Mouse (Mus musculus) midbrain, postnatal 0 days (tissue): Measurements from ENCODE around the gene Rassf1. TPM values are rescaled to one million over a fixed set of nuclear protein-coding genes. Genes with fewer than 3 reads are reported as not detected.
"Not testable (repeated sequence)": the region's sequence is repeated elsewhere in the genome, so short reads cannot be mapped to it uniquely, and the experiment has no call there.

Experiments
- ATAC-seq: fragments of 200-750 bp; cut with Nextera tagmentation; 2 replicates; pipeline ENCODE4 v1.8.0; 2017; ENCODE audit warnings: moderate number of reproducible peaks, mild to moderate bottlenecking, moderate TSS enrichment, moderate library complexity; ENCODE audit not compliant: low FRiP score
- DNase-seq: peaks from one replicate; pipeline ENCODE4 v3.0.0-alpha.2; 2015; ENCODE audit warnings: low spot score
- H3K27ac ChIP-seq: fragments of 300-500 bp; sonication (generic); 2 replicates; pipeline ENCODE4 v1.5.1; 2014; ENCODE audit warnings: low read depth, mild to moderate bottlenecking, low read length, mixed read lengths
- H3K27me3 ChIP-seq: fragments of 300-500 bp; sonication (generic); 2 replicates; pipeline ENCODE4 v1.6.1; 2014; ENCODE audit warnings: low read length, control low read depth, mixed read lengths; ENCODE audit not compliant: insufficient read depth
- H3K36me3 ChIP-seq: fragments of 300-500 bp; sonication (generic); 2 replicates; pipeline ENCODE4 v1.6.1; 2014; ENCODE audit warnings: low read length, control low read depth, mixed read lengths; ENCODE audit not compliant: insufficient read depth
- H3K4me1 ChIP-seq: fragments of 300-500 bp; sonication (generic); 2 replicates; pipeline ENCODE4 v1.6.1; 2014; ENCODE audit warnings: mild to moderate bottlenecking, control low read depth, antibody characterized with exemption, low read length, mixed read lengths; ENCODE audit not compliant: insufficient read depth
- H3K4me2 ChIP-seq: fragments of 300-500 bp; sonication (generic); 2 replicates; pipeline ENCODE4 v1.6.1; 2014; ENCODE audit warnings: low read depth, mild to moderate bottlenecking, low read length, mixed read lengths; ENCODE audit not compliant: poor library complexity, severe bottlenecking
- H3K4me3 ChIP-seq: fragments of 300-500 bp; sonication (generic); 2 replicates; pipeline ENCODE4 v1.5.1; 2014; ENCODE audit warnings: low read depth, mild to moderate bottlenecking, low read length, moderate library complexity
- H3K9ac ChIP-seq: fragments of 300-500 bp; sonication (generic); replicated peaks from 2 replicates; pipeline ENCODE4 v1.6.1; 2014; ENCODE audit warnings: mild to moderate bottlenecking, low read length, moderate library complexity, mixed read lengths; ENCODE audit not compliant: poor library complexity, severe bottlenecking
- H3K9me3 ChIP-seq: fragments of 300-500 bp; sonication (generic); 2 replicates; pipeline ENCODE4 v1.6.1; 2016; ENCODE audit warnings: low read length, control low read depth
- CTCF ChIP-seq: IDR thresholded peaks from 2 replicates; pipeline ENCODE4 v1.5.1; 2016; ENCODE audit warnings: antibody characterized with exemption, mild to moderate bottlenecking
- WGBS: fragments of 180-500 bp; shearing (Covaris S2); extraction: QIAGEN DNeasy Blood & Tissue Kit; methylation state at CpG from one replicate; pipeline ENCODE4 v1.1.7; 2014; 5-methylcytosine and 5-hydroxymethylcytosine counted together
- polyA plus RNA-seq: library from polyadenylated mRNA; unstranded; fragments of >200 nt; fragmentation: Nextera tagmentation; extraction: Ambion mirVana; gene quantifications from 2 replicates; pipeline ENCODE4 v1.2.1, GENCODE M21; 2015
- total RNA-seq: library from RNA; depleted of rRNA; stranded (reverse); fragments of >200 nt; gene quantifications from 2 replicates; pipeline ENCODE4 v1.2.3, GENCODE M21; 2014

The Rassf1 gene
- total and polyA plus RNA-seq, 2 experiments from 2014 or later: 21.1 to 33.4 TPM

DNA sequence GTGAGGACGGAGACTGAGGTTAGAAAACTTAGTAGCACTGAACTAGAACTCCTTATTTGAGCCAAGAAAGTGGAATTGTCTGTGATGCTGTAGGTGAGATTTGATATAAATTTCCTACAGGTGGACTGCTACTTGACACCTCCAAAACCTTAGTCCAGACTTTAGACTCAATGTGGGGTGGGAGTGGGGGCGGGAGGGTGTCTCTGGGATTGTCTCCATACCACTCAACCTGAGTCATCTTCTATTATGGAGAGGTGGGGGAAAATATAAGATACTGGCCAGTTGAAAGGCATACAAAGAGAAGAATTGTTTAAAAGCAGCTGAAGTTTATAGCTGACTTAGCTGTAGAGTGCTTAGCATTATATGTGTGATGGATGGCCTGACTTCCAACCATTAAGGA lies 4.3 kb downstream of the Rassf1 start:
- Histone ChIP-seq H3K27me3 (peaks cover 19% of the 10 kb centered on the region), H3K27ac (no peak overlapping the region), H3K4me1 (no peaks in the 10 kb centered on the region; the same call in 1 of the 2 replicates), H3K9ac (peak overlapping the region; percentile 74; the same call in 1 of the 2 replicates), H3K4me3 (peak overlapping the region; percentile 74; the same call in 1 of the 2 replicates), H3K9me3 (no peaks in the 10 kb centered on the region), H3K4me2 (peak overlapping the region; percentile 81), H3K36me3 (peaks cover 25% of the 10 kb centered on the region)
- DNase-seq: no peak
- ATAC-seq: no peak
- no peak for TF ChIP-seq CTCF
- WGBS: 39% methylated on average over 2 of the region's 2 CpGs

DNA sequence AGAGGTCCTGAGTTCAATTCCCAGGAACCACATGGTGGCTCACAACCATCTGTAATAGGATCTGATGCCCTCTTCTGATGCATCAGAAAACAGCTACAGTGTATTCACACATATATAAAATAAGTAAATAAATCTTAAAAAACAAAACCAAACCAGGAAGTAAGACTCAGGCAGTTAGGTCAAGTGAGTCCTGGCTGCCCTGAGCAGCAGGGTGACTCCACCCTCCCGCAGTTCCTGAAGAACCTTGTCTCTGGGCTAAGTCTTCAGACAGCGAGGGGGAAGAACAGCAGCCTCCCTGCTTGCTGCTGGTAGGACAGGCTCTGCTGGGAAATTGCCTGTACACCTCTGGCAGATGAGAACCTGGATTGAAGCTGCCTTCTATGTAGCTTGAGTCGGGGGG lies 5.0 kb downstream of the Rassf1 start:
- H3K27me3 ChIP-seq: peaks cover 14% of the 10 kb centered on the region
- no peaks in the 10 kb centered on the region for H3K9me3 ChIP-seq
- no peaks in the 10 kb centered on the region; the same call in 1 of the 2 replicates for H3K4me1 ChIP-seq
- ATAC-seq (no peak), DNase-seq (no peak)
- no peak for TF ChIP-seq CTCF
- no peak overlapping the region; the same call in 1 of the 2 replicates for H3K9ac ChIP-seq
- no peak overlapping the region for H3K4me3 ChIP-seq
- no peak overlapping the region for H3K27ac ChIP-seq
- 76% methylated on average over 3 of the region's 3 CpGs for WGBS
- H3K36me3 ChIP-seq: peaks cover 26% of the 10 kb centered on the region
- peak overlapping the region; percentile 81; the same call in 1 of the 2 replicates for H3K4me2 ChIP-seq

DNA sequence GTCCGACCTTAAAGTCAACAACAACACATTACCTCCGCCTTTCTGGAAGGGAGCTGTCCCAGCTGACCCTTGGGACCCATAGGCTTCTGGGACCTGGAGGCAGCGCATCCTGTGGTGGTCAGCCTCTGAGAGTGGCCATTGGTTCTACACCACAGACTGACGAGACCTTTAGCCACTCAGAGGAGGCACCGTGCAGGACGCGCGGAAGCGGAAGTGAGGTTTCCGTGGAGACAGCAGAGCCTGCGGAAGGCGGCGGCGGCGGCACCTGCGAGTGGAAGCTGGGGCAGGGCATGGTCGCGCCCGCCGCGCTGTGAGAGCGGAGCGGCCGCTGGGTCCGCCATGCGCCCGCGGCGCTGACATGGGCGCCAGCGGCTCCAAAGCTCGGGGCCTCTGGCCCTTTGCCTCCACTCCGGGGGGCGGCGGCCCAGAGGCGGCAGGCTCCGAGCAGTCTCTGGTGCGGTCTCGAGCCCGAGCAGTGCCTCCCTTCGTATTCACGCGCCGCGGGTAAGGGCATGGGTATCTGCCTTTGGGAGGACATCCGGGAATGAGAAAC lies 11.8 kb downstream of the Rassf1 start, which contains the start of gene Tusc2:
TSS of gene Tusc2 (plus strand) at position 227 of the 553 bp plus-strand sequence.
- Histone ChIP-seq H3K27ac (peak within 1 kb of the TSS; percentile 68), H3K9me3 (no peaks in the 10 kb centered on the region), H3K4me1 (peaks cover 15% of the 10 kb centered on the region), H3K4me3 (peak within 1 kb of the TSS; percentile 92), H3K9ac (peak within 1 kb of the TSS; percentile 85), H3K27me3 (no peaks in the 10 kb centered on the region), H3K36me3 (peaks cover 33% of the 10 kb centered on the region), H3K4me2 (peak within 1 kb of the TSS; percentile 75)
- ATAC-seq: peak; percentile 95
- no peak for TF ChIP-seq CTCF
- WGBS: under 1% methylated on average over 44 of the region's 46 CpGs
- peak; percentile 96 for DNase-seq

DNA sequence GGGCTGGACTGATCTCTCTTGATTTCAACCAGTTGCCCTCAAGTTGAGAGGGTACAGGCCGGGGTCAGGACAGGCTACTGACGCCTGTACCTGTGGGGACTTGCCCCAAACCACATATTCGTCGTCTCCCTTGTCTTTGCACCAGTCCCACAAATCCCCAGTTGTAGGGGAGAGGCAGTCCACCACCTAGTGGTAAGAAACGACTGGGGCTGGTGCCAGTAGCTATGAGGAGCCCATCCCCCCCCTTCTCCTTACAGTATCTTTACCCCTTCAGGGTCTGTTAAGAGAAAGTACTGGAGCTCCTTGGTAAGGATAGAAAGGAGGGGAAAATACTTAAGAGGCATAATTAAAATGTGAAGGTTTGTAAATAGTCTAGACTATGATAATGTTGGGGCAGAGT lies 14.2 kb downstream of the Rassf1 start:
- H3K4me3 ChIP-seq, DNase-seq, H3K9ac ChIP-seq, ATAC-seq, H3K27me3 ChIP-seq, H3K27ac ChIP-seq, H3K4me2 ChIP-seq, H3K9me3 ChIP-seq: not testable (repeated sequence)
- TF ChIP-seq CTCF: peak; percentile 26
- Histone ChIP-seq H3K36me3 (peaks cover 17% of the 10 kb centered on the region), H3K4me1 (peaks cover 21% of the 10 kb centered on the region)
- 51% methylated on average over 5 of the region's 5 CpGs for WGBS

DNA sequence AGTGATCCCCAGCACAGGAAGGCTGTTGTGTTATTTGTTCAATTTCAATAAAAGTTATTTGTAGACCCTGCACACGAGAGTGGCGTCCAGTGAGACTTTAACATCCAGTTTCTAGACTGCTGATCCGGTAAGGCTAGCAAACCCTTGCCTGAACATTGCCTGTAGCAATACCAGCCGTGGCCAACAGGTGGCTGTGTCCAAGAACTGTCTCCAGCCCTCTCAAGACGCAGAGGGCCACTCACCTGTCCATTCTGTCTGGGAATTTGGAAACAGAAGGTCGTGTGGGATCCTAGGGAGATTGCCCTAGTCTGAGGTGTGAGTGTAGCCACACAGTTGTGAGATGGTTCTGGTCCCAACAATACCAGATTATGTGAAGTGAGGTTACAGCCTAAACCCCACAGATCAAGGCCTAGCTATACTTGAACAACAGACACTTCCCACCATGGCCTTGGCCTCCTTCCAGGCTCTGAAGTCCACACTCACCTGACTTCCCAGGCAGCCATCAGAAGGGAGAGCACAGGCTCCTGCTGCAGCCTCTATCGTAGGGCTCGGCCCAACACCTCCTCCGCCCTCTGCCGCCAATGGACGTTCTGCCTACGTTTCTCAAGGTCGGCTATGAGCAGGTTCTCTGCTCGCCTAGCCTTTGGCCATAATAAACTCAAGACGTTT lies 14.8 kb downstream of the Rassf1 start:
- DNase-seq (peak; percentile 70), ATAC-seq (no peak)
- Histone ChIP-seq H3K27me3 (no peaks in the 10 kb centered on the region), H3K9ac (no peak overlapping the region), H3K27ac (0 out of 2 replicates have a peak overlapping the region, but pooled peaks have one; percentile 18), H3K4me1 (peaks cover 25% of the 10 kb centered on the region), H3K4me2 (no peak overlapping the region), H3K9me3 (no peaks in the 10 kb centered on the region), H3K4me3 (no peak overlapping the region), H3K36me3 (peaks cover 22% of the 10 kb centered on the region)
- TF ChIP-seq CTCF: peak; percentile 85
- WGBS: 58% methylated on average over 15 of the region's 15 CpGs

DNA sequence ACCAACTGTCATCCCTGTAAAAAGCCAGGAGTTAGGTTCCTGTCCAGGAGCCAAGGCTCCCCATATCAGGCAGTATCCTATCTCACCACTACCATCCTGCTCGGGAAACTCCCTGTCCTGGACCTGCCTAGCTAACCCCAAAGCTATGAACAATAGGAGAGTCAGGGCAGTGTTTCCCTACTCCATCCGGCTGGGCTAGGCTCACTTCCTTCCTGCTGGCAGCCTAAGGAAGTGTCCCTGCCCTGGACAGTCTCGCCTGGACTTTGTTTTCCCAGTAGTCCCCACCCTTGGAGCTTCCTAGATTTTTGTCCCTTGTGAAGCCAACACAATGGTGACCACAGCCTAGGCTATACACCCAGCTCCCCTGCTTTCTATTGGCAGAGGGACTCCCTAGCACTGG lies 15.5 kb downstream of the Rassf1 start:
- WGBS: 69% methylated on average over 3 of the region's 3 CpGs

More for the DNA sequence above, 15.5 kb downstream of the Rassf1 start:
- Histone ChIP-seq H3K4me2 (no peak overlapping the region), H3K36me3 (peaks cover 20% of the 10 kb centered on the region), H3K4me3 (no peak overlapping the region), H3K27me3 (no peaks in the 10 kb centered on the region), H3K9me3 (no peaks in the 10 kb centered on the region), H3K4me1 (peaks cover 28% of the 10 kb centered on the region), H3K9ac (no peak overlapping the region), H3K27ac (0 out of 2 replicates have a peak overlapping the region, but pooled peaks have one; percentile 18)
- no peak for DNase-seq
- ATAC-seq: no peak
- no peak for TF ChIP-seq CTCF
